Mouse (Mus musculus) c-Kit-positive CD71-positive TER-119-negative erythroid progenitor cells, embryonic 14.5 days (primary cell): Measurements from ENCODE around the gene Papln.
A peak's percentile ranks its signal among the peaks of the same experiment; 100 is the strongest.

Source experiments
- DNase-seq: peaks from one replicate; pipeline ENCODE4 v3.0.0-alpha.2; 2013; ENCODE audit warnings: low read depth

The Papln gene

GRCm38 (mm10) chr12:83767833-83768232 is 4.4 kb downstream of the Papln start:
- DNase-seq, result no peak

DNA sequence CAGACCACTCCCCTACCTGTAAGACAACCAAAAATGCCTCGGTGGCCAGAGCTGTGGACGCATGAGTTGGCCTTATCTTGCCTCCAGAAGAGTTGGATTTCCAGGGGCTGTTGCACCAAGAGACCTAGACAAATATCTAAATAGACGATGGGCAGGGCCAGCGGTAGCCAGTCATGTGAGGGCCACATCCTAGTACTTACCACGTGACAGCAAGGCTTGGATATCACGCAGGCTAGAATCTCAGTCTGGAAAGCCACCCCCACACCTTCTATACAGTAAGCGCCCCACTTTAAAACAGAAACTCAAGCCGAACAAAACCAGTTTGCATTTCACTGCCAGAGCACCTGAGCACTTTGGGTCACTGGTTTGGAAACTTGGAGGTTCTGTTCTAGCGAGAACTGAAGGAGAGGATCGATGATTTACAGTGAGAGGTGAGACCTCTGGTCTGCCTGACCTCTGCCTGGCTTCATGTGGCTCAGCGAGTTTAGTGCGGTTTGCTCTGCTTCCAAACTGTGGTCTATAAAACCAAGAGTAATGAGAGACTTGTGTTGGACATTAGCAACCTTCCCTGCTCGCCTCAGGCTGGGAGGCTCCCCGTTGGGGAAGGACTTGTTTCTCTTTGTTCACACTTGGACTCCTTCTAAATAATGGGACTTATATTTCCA is 4.9 kb downstream of the Papln start:
- no peak for DNase-seq

DNA sequence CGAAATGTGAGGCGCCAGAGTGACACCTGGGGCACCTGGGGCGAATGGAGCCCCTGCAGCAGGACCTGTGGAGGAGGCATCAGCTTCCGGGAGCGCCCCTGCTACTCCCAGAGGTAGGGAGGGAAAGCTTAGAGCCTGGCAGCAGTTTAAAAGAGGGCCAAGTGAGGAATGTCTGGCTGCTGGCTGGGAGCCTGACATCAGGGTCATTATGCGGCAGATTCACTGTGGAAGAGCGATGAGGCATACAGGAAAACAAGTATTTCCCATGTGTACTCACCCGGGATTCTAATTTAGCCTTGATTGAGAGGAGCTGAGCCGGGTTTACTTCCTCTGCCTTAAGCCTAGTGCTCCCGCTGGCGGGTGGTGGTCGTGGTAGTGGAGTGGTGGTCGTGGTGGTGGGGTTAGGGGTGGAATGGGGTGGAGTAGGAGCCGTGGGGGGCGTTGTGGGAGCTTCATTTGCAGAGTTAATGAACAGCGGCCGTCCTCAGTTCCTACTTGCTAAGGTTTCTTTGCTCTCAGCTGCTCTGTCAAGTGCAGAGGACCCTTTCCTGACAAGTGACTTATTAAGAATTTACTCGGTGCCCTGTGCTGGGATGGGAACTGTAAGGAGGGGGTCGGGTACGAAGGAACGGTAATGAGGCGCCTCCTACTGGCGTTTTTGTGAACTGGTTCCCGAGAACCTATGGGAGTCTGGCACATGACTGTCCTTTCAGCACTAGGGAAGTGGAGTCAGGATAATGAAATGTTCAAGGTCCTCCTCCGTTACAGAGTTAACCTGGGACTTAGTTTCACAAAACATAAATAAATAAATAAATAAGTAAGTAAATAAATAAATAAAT is 7.2 kb downstream of the Papln start:
- DNase-seq, result peak; percentile 44

DNA sequence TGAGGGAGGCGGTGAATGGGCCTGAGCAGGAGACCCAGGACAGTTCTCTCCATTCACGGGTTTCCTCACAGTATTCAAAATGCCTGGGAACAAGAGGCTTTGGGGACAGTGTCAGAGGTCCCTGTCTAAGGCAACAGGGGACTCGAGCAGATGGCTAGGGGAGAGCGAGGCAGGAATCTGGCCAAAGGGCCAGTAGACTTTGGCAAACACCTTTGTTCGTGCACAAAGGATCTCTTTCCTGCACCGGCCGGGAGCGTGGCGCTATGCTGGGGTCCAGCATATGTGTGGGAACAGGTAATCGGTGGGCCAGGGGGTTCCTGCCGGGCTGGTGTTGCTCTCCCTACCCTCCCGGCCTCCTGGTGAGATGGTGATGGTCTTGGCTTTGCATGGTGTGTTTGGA is 12.2 kb downstream of the Papln start:
- DNase-seq, result no peak

DNA sequence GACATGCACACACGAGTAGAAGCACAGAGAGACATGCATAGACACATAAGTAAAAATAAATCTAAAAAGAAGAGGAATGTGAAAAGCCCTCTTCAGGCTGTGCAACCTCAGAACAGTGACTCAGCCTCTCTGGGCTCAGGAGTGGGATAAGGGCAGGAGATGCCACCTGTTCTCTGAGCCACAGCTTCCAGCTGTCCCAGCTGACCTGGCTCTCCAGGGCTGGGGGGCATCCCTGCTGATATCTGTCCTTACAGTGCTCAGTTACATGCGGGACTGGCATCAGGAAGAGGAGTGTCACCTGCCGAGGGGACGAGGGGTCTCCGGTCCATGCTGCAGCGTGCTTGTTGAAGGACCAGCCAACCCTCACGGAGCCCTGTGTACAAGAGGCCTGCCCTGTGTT is 13.3 kb downstream of the Papln start:
- no peak for DNase-seq

DNA sequence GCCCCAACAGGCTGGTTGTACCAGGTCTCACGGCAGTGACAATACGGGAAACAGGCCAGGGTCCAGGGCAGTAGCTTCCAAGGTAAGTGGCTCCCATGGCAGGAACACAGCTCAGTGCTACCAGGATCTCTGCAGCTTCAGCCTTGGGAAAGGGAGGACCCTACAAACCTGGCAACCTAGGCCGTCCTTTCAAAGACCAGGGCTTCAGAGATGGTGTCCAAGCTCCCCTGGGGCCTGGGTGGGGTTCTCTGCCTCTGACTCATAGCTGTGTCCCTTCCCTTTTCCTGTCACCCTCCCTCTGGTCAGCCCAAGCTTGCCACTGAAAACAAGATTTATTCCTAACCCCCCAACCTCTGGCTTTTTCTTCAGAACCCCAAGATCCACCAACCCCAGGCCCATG is 16.7 kb downstream of the Papln start:
- no peak for DNase-seq

GRCm38 (mm10) chr12:83781204-83781603 is 17.8 kb downstream of the Papln start:
- no peak for DNase-seq

- DNase-seq, result no peak
Measured at GRCm38 (mm10) chr12:83781640-83782278, 18.3 kb downstream of the Papln start.

- no peak for DNase-seq
Measured at GRCm38 (mm10) chr12:83782669-83783068, 19.2 kb downstream of the Papln start.

GRCm38 (mm10) chr12:83785305-83785704 is 21.9 kb downstream of the Papln start:
- no peak for DNase-seq

- no peak for DNase-seq
Measured at GRCm38 (mm10) chr12:83789051-83789780, 25.8 kb downstream of the Papln start.

GRCm38 (mm10) chr12:83789781-83790140 is 26.3 kb downstream of the Papln start:
- no peak for DNase-seq

DNA sequence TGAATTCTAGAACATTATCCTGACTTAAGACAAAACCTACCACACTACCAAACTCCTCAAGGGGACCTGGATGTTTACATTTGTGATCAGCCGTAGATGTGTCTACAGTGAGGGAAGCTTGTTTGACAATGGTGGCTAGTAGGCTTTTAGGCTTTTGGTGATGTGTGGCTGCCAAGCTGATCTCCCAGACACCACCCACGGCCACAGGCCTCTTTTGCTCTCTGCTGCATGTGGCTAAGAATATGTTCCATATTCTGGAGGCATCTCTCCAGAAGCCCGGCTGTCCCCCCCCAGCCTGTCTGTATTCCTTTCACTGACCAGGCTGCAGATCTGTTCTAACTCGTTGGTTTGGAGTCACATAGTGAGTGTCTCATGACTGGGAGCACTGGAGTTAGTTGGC is 27.3 kb downstream of the Papln start:
- DNase-seq, result no peak

DNA sequence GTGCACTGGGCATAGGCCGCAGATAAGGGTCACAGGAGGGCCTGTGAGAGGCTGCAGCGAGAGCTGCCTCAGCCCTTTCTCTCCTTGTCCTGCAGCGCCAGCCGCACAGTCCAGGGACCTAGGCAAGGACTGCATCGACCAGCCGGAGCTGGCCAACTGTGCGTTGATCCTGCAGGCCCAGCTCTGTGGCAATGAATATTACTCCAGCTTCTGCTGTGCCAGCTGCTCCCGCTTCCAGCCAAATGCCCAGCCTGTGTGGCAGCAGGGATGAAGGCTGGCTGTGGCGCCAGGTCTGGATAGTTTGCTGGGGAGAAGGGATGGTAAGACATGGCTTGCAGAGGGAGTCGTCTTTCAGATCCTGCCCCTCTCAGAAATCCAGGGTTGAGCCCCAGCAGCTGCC is 28.3 kb downstream of the Papln start:
- no peak for DNase-seq

DNA sequence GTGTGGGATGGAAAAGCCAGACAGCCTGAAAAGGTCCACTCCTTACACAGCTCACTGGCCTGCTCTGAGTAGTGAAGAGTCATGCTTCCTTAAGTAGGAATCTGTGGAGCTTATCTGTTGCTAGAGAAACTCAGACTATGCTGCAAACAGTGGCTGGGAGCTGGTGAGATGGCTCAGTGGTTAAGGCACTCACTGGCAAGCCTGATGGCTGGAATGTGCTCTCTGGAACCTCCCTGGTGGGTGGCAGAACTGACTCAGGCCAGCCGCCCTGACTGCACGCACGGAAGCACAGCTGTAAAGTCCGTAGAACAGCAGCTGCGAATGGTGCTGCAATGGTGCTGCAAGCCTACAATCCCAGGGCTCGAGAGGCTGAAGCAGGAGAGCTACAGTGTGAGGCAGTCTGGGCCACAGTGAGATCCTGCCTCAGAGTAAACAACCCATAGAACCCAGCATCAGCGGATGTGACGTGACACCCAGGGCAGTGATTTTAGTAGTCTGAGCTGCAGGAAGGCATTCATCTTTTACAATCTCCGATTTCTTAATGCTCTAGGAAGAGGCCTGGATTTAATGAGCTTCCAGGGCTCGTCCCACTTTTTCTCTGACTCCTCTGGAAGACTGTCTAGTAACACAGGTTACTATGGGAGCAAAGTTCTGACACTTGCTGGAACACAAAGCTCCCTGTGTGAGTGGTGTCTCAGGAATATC is 29.4 kb downstream of the Papln start:
- DNase-seq, result no peak

DNA sequence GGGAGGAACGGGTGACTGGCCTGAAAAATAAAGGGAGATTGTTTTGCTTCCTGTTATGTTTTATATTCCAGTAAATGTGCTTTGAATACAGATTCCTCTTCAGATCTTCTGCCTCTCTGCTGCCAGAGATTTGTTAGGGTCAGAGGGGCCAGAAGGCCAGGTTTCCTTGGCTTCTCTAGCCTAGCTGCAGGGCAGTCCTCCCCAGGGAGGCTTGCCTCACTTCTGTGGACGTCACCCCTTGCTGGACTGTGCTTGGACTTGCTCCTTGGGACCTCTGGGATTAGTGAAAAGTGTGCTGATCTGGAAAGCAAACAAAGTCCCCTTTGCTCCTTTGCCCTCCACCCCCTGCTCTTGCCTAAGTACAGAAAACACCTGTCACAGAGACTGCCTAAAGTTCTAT is 31.6 kb downstream of the Papln start:
- no peak for DNase-seq

DNA sequence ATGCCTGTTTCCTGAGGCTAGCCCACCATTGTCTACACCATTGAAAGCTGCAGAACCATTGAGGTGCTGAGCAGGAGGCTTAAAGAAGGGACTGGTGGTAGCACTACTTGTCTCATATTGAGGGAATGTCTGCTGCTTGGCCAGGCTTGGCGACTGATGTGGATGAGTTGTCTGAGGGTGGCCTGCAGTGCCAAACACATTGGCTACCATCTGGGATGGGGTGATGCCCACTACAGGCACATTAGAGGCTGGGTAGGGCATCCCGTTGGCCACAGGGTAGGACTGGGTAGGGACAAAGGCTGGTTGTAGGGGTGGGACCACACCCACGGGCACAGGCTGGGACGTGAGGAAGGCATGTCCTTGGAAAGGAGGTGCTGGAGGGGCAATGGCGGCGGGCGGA is 32.2 kb downstream of the Papln start:
- no peak for DNase-seq

- no peak for DNase-seq
Measured at GRCm38 (mm10) chr12:83798313-83798712, 34.9 kb downstream of the Papln start.

GRCm38 (mm10) chr12:83800943-83801342 is 37.5 kb downstream of the Papln start:
- no peak for DNase-seq

GRCm38 (mm10) chr12:83803641-83804040 is 40.2 kb downstream of the Papln start:
- DNase-seq, result no peak

DNA sequence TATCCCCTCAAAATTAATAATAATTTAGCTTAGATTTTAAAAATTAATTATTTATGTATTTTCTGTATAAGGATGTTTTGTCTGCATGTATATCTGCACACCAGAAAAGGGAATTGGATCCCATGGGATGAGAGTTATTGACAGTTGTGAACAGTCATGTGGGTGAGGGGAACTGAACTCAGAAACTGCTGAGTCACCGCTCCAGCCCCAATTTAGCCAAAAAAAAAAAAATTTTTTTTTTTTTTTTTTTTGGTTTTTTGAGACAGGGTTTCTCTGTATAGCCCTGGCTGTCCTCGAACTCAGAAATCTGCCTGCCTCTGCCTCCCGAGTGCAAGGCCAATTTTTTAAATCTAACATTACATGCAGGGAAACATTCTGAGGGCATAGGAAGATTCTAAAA is 48.5 kb downstream of the Papln start:
- no peak for DNase-seq

- no peak for DNase-seq
Measured at GRCm38 (mm10) chr12:83816616-83817015, 53.2 kb downstream of the Papln start.
